Mouse (Mus musculus) left cerebral cortex, postnatal 14 days (tissue): ENCODE measurements around the gene Selenow. TPM values are rescaled to one million over a fixed set of nuclear protein-coding genes. Genes with fewer than 3 reads are reported as not detected.
"Not testable (repeated sequence)": the region's sequence is repeated elsewhere in the genome, so short reads cannot be mapped to it uniquely, and the experiment has no call there.

Experiments
- DNase-seq, 2 experiments: peaks; one replicate each; pipeline ENCODE4 v3.0.0; 2021 to 2022; ENCODE audit warnings: low spot score in 2 of 2, mixed read lengths in 1 of 2
- intact Hi-C: fragments of 180-260 bp; cut with DNase I; formaldehyde crosslinking; loops from one replicate; pipeline ENCODE4 v1.15.1; 2025
- total RNA-seq, 2 experiments: library from RNA; stranded (reverse); gene quantifications; 2 replicates each; pipeline ENCODE4 v1.2.3; 2021

The Selenow gene
- total RNA-seq, 2 experiments from 2014 or later = 1,549 to 1,751 TPM

GRCm38 (mm10) chr7:15948381-15948941 lies 26.3 kb upstream of the Selenow start:
- intact Hi-C loops = no loop called here
- DNase-seq = peak; percentile 60

- DNase-seq = no peak
- intact Hi-C loops = no loop called here
Measured at GRCm38 (mm10) chr7:15947653-15948260, 25.6 kb upstream of the Selenow start.

- peak; percentile 93 to 97 for DNase-seq
- intact Hi-C loops = no loop called here
Measured at GRCm38 (mm10) chr7:15945721-15946536, 23.7 kb upstream of the Selenow start, which contains the start of gene Nop53. Nop53 (minus strand) TSS chr7:15946074.

GRCm38 (mm10) chr7:15945211-15945610 lies 23.0 kb upstream of the Selenow start:
- intact Hi-C loops = no loop called here

GRCm38 (mm10) chr7:15944311-15944710 lies 22.1 kb upstream of the Selenow start:
- DNase-seq = no peak
- intact Hi-C loops = no loop called here

More at GRCm38 (mm10) chr7:15945211-15945610, 23.0 kb upstream of the Selenow start:
- DNase-seq = no peak

GRCm38 (mm10) chr7:15938621-15939020 lies 16.4 kb upstream of the Selenow start:
- intact Hi-C loops = no loop called here
- no peak for DNase-seq

GRCm38 (mm10) chr7:15937491-15937890 lies 15.3 kb upstream of the Selenow start:
- no peak for DNase-seq
- intact Hi-C loops = no loop called here

GRCm38 (mm10) chr7:15933437-15934359 lies 11.5 kb upstream of the Selenow start:
- peak; percentile 61 to 75 for DNase-seq
- intact Hi-C loops = no loop called here

GRCm38 (mm10) chr7:15931635-15932034 lies 9.4 kb upstream of the Selenow start:
- intact Hi-C loops = no loop called here
- no peak for DNase-seq

- no peak for DNase-seq
- intact Hi-C loops = no loop called here
Measured at GRCm38 (mm10) chr7:15930543-15930942, 8.3 kb upstream of the Selenow start.

GRCm38 (mm10) chr7:15929910-15930309 lies 7.7 kb upstream of the Selenow start:
- DNase-seq = no peak
- intact Hi-C loops = no loop called here

GRCm38 (mm10) chr7:15921796-15922195 lies 406 bp downstream of the Selenow start:
- DNase-seq = no peak
- intact Hi-C loops = no loop called here

- peak; percentile 44 to 61 for DNase-seq
- intact Hi-C loops = no loop called here
Measured at GRCm38 (mm10) chr7:15920645-15921190, 1.5 kb downstream of the Selenow start.

GRCm38 (mm10) chr7:15919947-15920346 lies 2.3 kb downstream of the Selenow start:
- intact Hi-C loops = no loop called here
- no peak for DNase-seq

- no peak for DNase-seq
- intact Hi-C loops = no loop called here
Measured at GRCm38 (mm10) chr7:15918371-15918770, 3.8 kb downstream of the Selenow start.

GRCm38 (mm10) chr7:15916996-15917395 lies 5.2 kb downstream of the Selenow start:
- intact Hi-C loops = no loop called here
- no peak for DNase-seq

GRCm38 (mm10) chr7:15916134-15916723 lies 6.0 kb downstream of the Selenow start:
- no peak for DNase-seq
- intact Hi-C loops = no loop called here

GRCm38 (mm10) chr7:15915695-15916094 lies 6.5 kb downstream of the Selenow start:
- intact Hi-C loops = not testable (repeated sequence)

GRCm38 (mm10) chr7:15914751-15915150 lies 7.5 kb downstream of the Selenow start:
- DNase-seq = no peak
- intact Hi-C loops = no loop called here

More at GRCm38 (mm10) chr7:15915695-15916094, 6.5 kb downstream of the Selenow start:
- DNase-seq = not testable (repeated sequence)
